Mouse (Mus musculus) activated CD4-positive, CD25-positive, alpha-beta regulatory T cell, adult 9 weeks (primary cell): ENCODE results near the gene Vopp1. TPM values are rescaled to one million over a fixed set of nuclear protein-coding genes. Genes with fewer than 3 reads are reported as not detected.

Experiments
- polyA plus RNA-seq: library from polyadenylated mRNA; unstranded; fragments of 100-300 nt; shearing (Covaris generic); gene quantifications from one replicate; pipeline ENCODE4 v1.2.1, GENCODE M21; 2017

Vopp1 gene
- 17.2 TPM for polyA plus RNA-seq

DNA sequence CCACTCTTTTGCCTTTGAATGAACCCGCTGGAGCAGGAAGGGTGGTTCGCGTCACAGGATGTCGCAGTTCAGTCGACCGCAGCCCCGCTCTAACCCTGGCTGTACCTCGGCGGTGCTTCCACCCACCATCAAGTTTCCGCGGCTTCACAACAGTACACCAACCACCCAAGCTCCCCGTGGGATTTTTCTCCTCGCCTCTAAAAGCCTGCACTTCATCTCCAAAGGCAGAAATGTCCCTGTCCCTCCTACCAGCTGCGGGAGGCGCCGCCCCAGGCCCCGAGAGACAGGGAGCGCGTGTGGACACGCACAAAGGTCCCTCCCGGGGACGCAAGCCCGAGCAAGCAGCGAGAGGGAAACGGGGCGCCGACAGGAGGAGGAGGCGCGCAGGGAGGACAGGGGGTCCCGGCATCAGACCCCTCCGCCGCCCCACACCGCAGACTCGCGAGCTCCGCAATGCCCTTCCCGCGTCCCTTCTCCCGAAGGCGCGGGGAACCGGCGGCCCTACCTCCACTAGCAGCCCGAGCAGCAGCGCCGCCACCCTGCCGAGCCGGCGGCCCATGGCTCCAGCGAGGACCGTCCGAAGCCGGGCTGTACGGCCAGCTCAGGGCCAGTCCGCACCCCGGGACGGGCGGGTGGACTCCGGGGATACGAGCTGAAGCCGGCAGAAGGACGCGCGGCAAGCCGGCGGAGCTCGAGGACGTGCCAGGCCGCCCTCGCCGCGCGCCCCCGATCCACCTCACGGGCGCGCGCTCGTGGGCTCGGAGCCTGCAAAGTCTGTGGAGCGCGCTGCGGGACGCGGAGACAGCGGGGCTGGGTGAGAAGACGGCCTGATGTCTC, at the start of gene Vopp1:
Vopp1 (minus strand) TSS at position 738 of the 837 bp plus-strand sequence.

GRCm38 (mm10) chr6:57850286-57850685, 25.3 kb upstream of the Vopp1 start, which contains the start of gene Vmn1r21:
Gene Vmn1r21, minus strand, starts transcription at chr6:57850343.

DNA sequence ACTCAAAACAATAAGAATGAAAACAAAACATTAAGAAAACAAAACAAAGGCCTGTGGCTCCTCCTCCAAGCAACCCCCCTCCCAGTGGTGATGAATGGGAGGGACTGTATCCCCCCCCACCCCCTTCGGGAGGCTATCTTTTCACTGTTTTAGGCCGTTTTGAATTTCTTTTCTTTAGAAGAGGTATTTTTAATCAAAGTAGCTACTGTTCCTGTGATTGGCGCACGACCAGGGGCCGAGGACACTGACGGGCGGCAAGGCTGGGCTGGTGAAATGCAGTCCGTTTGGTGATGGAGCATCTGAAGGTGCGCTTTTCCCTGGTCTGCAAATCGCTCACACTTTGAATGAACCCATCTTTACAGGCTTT, 122.6 kb downstream of the Vopp1 start, which contains the start of gene Lancl2:
Lancl2 (plus strand) TSS at position 165 of the 367 bp plus-strand sequence.

DNA sequence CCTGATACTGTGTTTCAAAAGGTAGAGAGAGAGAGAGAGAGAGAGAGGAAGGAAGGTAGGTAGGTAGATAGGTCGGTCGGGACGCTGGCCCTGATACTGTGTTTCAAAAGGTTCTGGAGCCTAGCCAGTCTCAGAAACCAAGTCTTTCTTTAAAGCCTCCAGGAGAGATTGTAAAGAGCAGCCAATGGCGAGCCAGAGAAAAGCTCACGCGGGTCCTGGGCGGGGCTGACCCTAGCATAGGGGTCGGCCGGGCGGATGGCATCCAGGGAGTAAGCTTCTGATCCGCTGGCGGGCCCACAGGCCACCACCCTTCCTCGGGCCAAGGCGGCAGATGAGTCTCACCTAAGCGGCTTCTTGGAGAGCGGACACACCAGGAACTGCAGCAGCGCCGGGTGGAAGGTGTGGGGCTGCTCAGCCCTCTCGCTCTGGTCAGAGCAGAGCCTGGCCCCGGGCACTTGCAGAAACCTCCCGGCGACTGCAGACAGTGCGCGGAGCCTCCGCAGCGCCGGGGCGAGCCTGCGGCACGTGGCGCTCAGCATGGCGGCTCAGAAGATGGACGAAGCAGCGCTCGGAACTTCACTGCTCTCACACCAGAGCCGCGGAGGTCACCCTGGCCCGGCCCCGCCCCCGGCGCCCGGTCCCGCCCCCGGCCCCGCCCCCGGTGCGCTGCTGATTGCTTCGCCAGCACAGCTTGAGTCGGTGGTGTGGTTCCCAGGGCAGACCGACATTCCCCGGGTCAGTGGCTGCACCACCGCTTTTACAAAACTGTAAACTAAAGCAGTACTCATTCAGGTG, 133.3 kb downstream of the Vopp1 start, which contains the start of gene Pyurf:
Pyurf (minus strand) TSS at position 612 of the 795 bp plus-strand sequence.

Other genes with a start within 250 kb of the Vopp1 start
- 32.5 TPM for gene Herc6, start 244.2 kb downstream of the Vopp1 start, polyA plus RNA-seq
- 7.8 TPM for gene Pyurf, start 133.1 kb downstream of the Vopp1 start, polyA plus RNA-seq
- 7.4 TPM for gene Lancl2, start 122.6 kb downstream of the Vopp1 start, polyA plus RNA-seq
- gene Vmn1r21, start 25.2 kb upstream of the Vopp1 start, polyA plus RNA-seq: not detected
- gene Vmn1r22, start 82.9 kb upstream of the Vopp1 start, polyA plus RNA-seq: not detected
- gene Vmn1r23, start 101.7 kb upstream of the Vopp1 start, polyA plus RNA-seq: not detected
- gene Vmn1r24, start 136.3 kb upstream of the Vopp1 start, polyA plus RNA-seq: not detected
- gene Vmn1r25, start 155.7 kb upstream of the Vopp1 start, polyA plus RNA-seq: not detected
- not detected for gene Vmn1r26, start 190.0 kb upstream of the Vopp1 start, polyA plus RNA-seq